Mouse (Mus musculus) limb, embryonic 10.5 days (tissue): ENCODE results near the gene Gbp7. TPM values are rescaled to one million over a fixed set of nuclear protein-coding genes. Genes with fewer than 3 reads are reported as not detected.
A peak's percentile ranks its signal among the peaks of the same experiment; 100 is the strongest.
"Not testable (repeated sequence)": the region's sequence is repeated elsewhere in the genome, so short reads cannot be mapped to it uniquely, and the experiment has no call there.

ENCODE experiments used
- DNase-seq: peaks from one replicate; pipeline ENCODE4 v3.0.0-alpha.2; 2017; ENCODE audit warnings: low spot score
- H3K27ac ChIP-seq: fragments of 300-500 bp; sonication (generic); 2 replicates; pipeline ENCODE4 v1.5.1; 2016; ENCODE audit warnings: mild to moderate bottlenecking
- H3K27me3 ChIP-seq: fragments of 300-500 bp; sonication (generic); 2 replicates; pipeline ENCODE4 v1.6.1; 2016; ENCODE audit warnings: low read depth, mild to moderate bottlenecking; ENCODE audit not compliant: poor library complexity, severe bottlenecking
- H3K36me3 ChIP-seq: fragments of 300-500 bp; sonication (generic); 2 replicates; pipeline ENCODE4 v1.6.1; 2016; ENCODE audit warnings: mild to moderate bottlenecking, moderate library complexity
- H3K4me1 ChIP-seq: fragments of 300-500 bp; sonication (generic); 2 replicates; pipeline ENCODE4 v1.6.1; 2016
- H3K4me3 ChIP-seq: fragments of 300-500 bp; sonication (generic); 2 replicates; pipeline ENCODE4 v1.5.1; 2016; ENCODE audit warnings: mild to moderate bottlenecking, moderate library complexity
- H3K9me3 ChIP-seq: fragments of 300-500 bp; sonication (generic); replicated peaks from 2 replicates; pipeline ENCODE4 v1.6.1; 2016; ENCODE audit warnings: mild to moderate bottlenecking
- WGBS: fragments of 180-500 bp; shearing (Covaris S2); methylation state at CpG from one replicate; pipeline ENCODE4 v1.1.7; 2016; 5-methylcytosine and 5-hydroxymethylcytosine counted together
- polyA plus RNA-seq: library from polyadenylated mRNA; unstranded; fragments of >200 nt; fragmentation: Nextera tagmentation; extraction: Ambion mirVana; gene quantifications from 2 replicates; pipeline ENCODE4 v1.2.1, GENCODE M21; 2016

Gene Gbp7
- polyA plus RNA-seq, 1 experiment from 2014 or later = 1.4 TPM

GRCm38 (mm10) chr3:142535667-142536066 is 5.5 kb downstream of the Gbp7 start:
- no peaks in the 10 kb centered on the region for H3K36me3 ChIP-seq
- no peak overlapping the region for H3K4me3 ChIP-seq
- WGBS = 68% methylated on average over 1 of the region's 1 CpGs
- no peaks in the 10 kb centered on the region for H3K9me3 ChIP-seq
- no peak for DNase-seq
- peaks cover 22% of the 10 kb centered on the region for H3K27me3 ChIP-seq
- H3K4me1 ChIP-seq = peaks cover 3% of the 10 kb centered on the region; the same call in 1 of the 2 replicates
- no peak overlapping the region for H3K27ac ChIP-seq

- H3K4me3 ChIP-seq = no peak overlapping the region
- WGBS = 95% methylated on average over 6 of the region's 6 CpGs
- H3K4me1 ChIP-seq = no peaks in the 10 kb centered on the region
- H3K9me3 ChIP-seq = no peaks in the 10 kb centered on the region
- H3K36me3 ChIP-seq = no peaks in the 10 kb centered on the region
- no peak overlapping the region for H3K27ac ChIP-seq
- DNase-seq = no peak
- no peaks in the 10 kb centered on the region for H3K27me3 ChIP-seq
These were observed 11.2 kb downstream of the Gbp7 start for GRCm38 (mm10) chr3:142541391-142541790.

- not testable (repeated sequence) for H3K27me3 ChIP-seq, H3K4me1 ChIP-seq, H3K4me3 ChIP-seq, H3K36me3 ChIP-seq, H3K9me3 ChIP-seq, DNase-seq, H3K27ac ChIP-seq
- 88% methylated on average over 12 of the region's 12 CpGs for WGBS
These were observed 12.6 kb downstream of the Gbp7 start for GRCm38 (mm10) chr3:142542776-142543175.

- no peak overlapping the region for H3K4me3 ChIP-seq
- no peaks in the 10 kb centered on the region for H3K27me3 ChIP-seq
- H3K9me3 ChIP-seq = no peaks in the 10 kb centered on the region
- no peak overlapping the region for H3K27ac ChIP-seq
- no peaks in the 10 kb centered on the region for H3K36me3 ChIP-seq
- H3K4me1 ChIP-seq = no peaks in the 10 kb centered on the region
- 89% methylated on average over 3 of the region's 3 CpGs for WGBS
- DNase-seq = no peak
These were observed 16.5 kb downstream of the Gbp7 start for GRCm38 (mm10) chr3:142546690-142547089.

- no peaks in the 10 kb centered on the region for H3K9me3 ChIP-seq
- 89% methylated on average over 3 of the region's 3 CpGs for WGBS
- no peak overlapping the region for H3K27ac ChIP-seq
- no peaks in the 10 kb centered on the region for H3K36me3 ChIP-seq
- H3K4me1 ChIP-seq = no peaks in the 10 kb centered on the region
- H3K4me3 ChIP-seq = no peak overlapping the region
- no peak for DNase-seq
- no peaks in the 10 kb centered on the region for H3K27me3 ChIP-seq
These were observed 20.0 kb downstream of the Gbp7 start for GRCm38 (mm10) chr3:142550052-142550676.

- Histone ChIP-seq H3K27me3 (no peaks in the 10 kb centered on the region), H3K27ac (no peak overlapping the region), H3K9me3 (no peaks in the 10 kb centered on the region), H3K4me3 (no peak overlapping the region), H3K4me1 (no peaks in the 10 kb centered on the region), H3K36me3 (no peaks in the 10 kb centered on the region)
- DNase-seq = no peak
- 97% methylated on average over 1 of the region's 1 CpGs for WGBS
These were observed 24.5 kb downstream of the Gbp7 start for GRCm38 (mm10) chr3:142554601-142555000.

- H3K27ac ChIP-seq = no peak overlapping the region
- H3K4me3 ChIP-seq = no peak overlapping the region
- no peaks in the 10 kb centered on the region for H3K27me3 ChIP-seq
- H3K36me3 ChIP-seq = no peaks in the 10 kb centered on the region
- no peak for DNase-seq
- peaks cover 7% of the 10 kb centered on the region for H3K4me1 ChIP-seq
- no peaks in the 10 kb centered on the region for H3K9me3 ChIP-seq
- 91% methylated on average over 11 of the region's 11 CpGs for WGBS
These were observed 25.5 kb downstream of the Gbp7 start for GRCm38 (mm10) chr3:142555623-142556022.

- no peaks in the 10 kb centered on the region for H3K36me3 ChIP-seq
- no peak for DNase-seq
- H3K9me3 ChIP-seq = no peaks in the 10 kb centered on the region
- H3K27me3 ChIP-seq = no peaks in the 10 kb centered on the region
- 0 out of 2 replicates have a peak within 1 kb of the TSS, but pooled peaks have one; percentile 36 for H3K27ac ChIP-seq
- H3K4me3 ChIP-seq = peak within 1 kb of the TSS; percentile 44
- peaks cover 9% of the 10 kb centered on the region for H3K4me1 ChIP-seq
- WGBS = 35% methylated on average over 3 of the region's 3 CpGs
These were observed 29.6 kb downstream of the Gbp7 start, which contains the start of gene Gbp3 for GRCm38 (mm10) chr3:142559632-142560228. Gbp3 (plus strand) TSS chr3:142560026.

GRCm38 (mm10) chr3:142560296-142560948 is 30.3 kb downstream of the Gbp7 start:
- no peaks in the 10 kb centered on the region for H3K36me3 ChIP-seq
- no peaks in the 10 kb centered on the region for H3K9me3 ChIP-seq
- WGBS = 16% methylated on average over 12 of the region's 12 CpGs
- peaks cover 9% of the 10 kb centered on the region for H3K4me1 ChIP-seq
- 0 out of 2 replicates have a peak overlapping the region, but pooled peaks have one; percentile 36 for H3K27ac ChIP-seq
- no peaks in the 10 kb centered on the region for H3K27me3 ChIP-seq
- peak overlapping the region; percentile 44 for H3K4me3 ChIP-seq
- DNase-seq = peak; percentile 86

GRCm38 (mm10) chr3:142561045-142561646 is 31.0 kb downstream of the Gbp7 start:
- H3K4me3 ChIP-seq = no peak overlapping the region
- H3K27me3 ChIP-seq = no peaks in the 10 kb centered on the region
- no peaks in the 10 kb centered on the region for H3K9me3 ChIP-seq
- peaks cover 9% of the 10 kb centered on the region for H3K4me1 ChIP-seq
- WGBS = 86% methylated on average over 14 of the region's 14 CpGs
- no peak overlapping the region for H3K27ac ChIP-seq
- H3K36me3 ChIP-seq = no peaks in the 10 kb centered on the region
- no peak for DNase-seq

- H3K36me3 ChIP-seq = no peaks in the 10 kb centered on the region
- H3K27ac ChIP-seq = no peak overlapping the region
- no peak overlapping the region for H3K4me3 ChIP-seq
- H3K4me1 ChIP-seq = peaks cover 9% of the 10 kb centered on the region
- no peaks in the 10 kb centered on the region for H3K9me3 ChIP-seq
- no peak for DNase-seq
- H3K27me3 ChIP-seq = no peaks in the 10 kb centered on the region
- WGBS = 89% methylated on average over 7 of the region's 7 CpGs
These were observed 31.5 kb downstream of the Gbp7 start for GRCm38 (mm10) chr3:142561666-142562065.

- 82% methylated on average over 5 of the region's 5 CpGs for WGBS
These were observed 37.3 kb downstream of the Gbp7 start for GRCm38 (mm10) chr3:142567490-142567889.

GRCm38 (mm10) chr3:142570738-142571137 is 40.6 kb downstream of the Gbp7 start:
- DNase-seq = no peak
- H3K4me3 ChIP-seq = no peak overlapping the region
- H3K27me3 ChIP-seq = no peaks in the 10 kb centered on the region
- no peak overlapping the region for H3K27ac ChIP-seq
- WGBS = 87% methylated on average over 4 of the region's 4 CpGs
- H3K9me3 ChIP-seq = no peaks in the 10 kb centered on the region
- H3K4me1 ChIP-seq = no peaks in the 10 kb centered on the region
- no peaks in the 10 kb centered on the region for H3K36me3 ChIP-seq

More at GRCm38 (mm10) chr3:142567490-142567889, 37.3 kb downstream of the Gbp7 start:
- H3K4me3 ChIP-seq, H3K27ac ChIP-seq, H3K36me3 ChIP-seq, DNase-seq, H3K4me1 ChIP-seq, H3K9me3 ChIP-seq, H3K27me3 ChIP-seq: not testable (repeated sequence)
